Mouse (Mus musculus): ENCODE data around the gene Prkar2a.

- no peak for TF ChIP-seq POLR2A (IDR thresholded peaks at IDR 0.05; ENCODE audit: control insufficient read depth, extremely low read depth, insufficient read depth, low read length, poor library complexity)
- TF ChIP-seq CTCF (IDR thresholded peaks at IDR 0.05; ENCODE audit: borderline replicate concordance, control insufficient read depth, extremely low read depth, insufficient read depth, low read length, poor library complexity): no peak
Observed at GRCm38 (mm10) chr9:108792307-108792706, 103.2 kb downstream of the Prkar2a start.

All from thymus, adult 2 months (tissue).